Mouse (Mus musculus) liver, embryonic 14.5 days (tissue): ENCODE results near the gene Kat2b.

Experiments used
- CTCF ChIP-seq: IDR thresholded peaks from 2 replicates; pipeline ENCODE4 v1.5.1; 2016; ENCODE audit warnings: antibody characterized with exemption, low read depth, control low read depth
- EP300 ChIP-seq: IDR thresholded peaks from 2 replicates; pipeline ENCODE4 v1.6.1; 2016; ENCODE audit warnings: antibody characterized with exemption, low read depth

GRCm38 (mm10) chr17:53594590-53594989 lies 27.9 kb downstream of the Kat2b start:
- no peak for TF ChIP-seq CTCF
- no peak for TF ChIP-seq EP300
